Mouse (Mus musculus) MEL (cell line): Measurements from ENCODE around the gene Uxt. TPM values are rescaled to one million over a fixed set of nuclear protein-coding genes. Genes with fewer than 3 reads are reported as not detected.

Source experiments
- DNase-seq: peaks from one replicate; pipeline ENCODE4 v3.0.0; 2011; ENCODE audit warnings: low read depth, low spot score
- H3K27ac ChIP-seq: 2 replicates; pipeline ENCODE4 v1.5.1; 2012; ENCODE audit warnings: low read depth, mild to moderate bottlenecking, control low read depth, low read length, moderate library complexity; ENCODE audit not compliant: control insufficient read depth
- H3K27me3 ChIP-seq, 2 experiments: fragments of 150-350 bp in 1 of 2; sonication (generic) in 1 of 2; 2 replicates each; pipeline ENCODE4 v1.6.1; 2012; ENCODE audit warnings: low read length in 2 of 2, mild to moderate bottlenecking in 2 of 2, improper control_type of control experiment in 1 of 2, moderate library complexity in 1 of 2; ENCODE audit not compliant: insufficient read depth in 2 of 2, control insufficient read depth in 1 of 2
- H3K36me3 ChIP-seq, 2 experiments: 2 replicates each; pipeline ENCODE4 v1.6.1; 2012 to 2014; ENCODE audit warnings: low read length in 2 of 2, improper control_type of control experiment in 1 of 2, inconsistent platforms in 1 of 2, mild to moderate bottlenecking in 1 of 2; ENCODE audit not compliant: insufficient read depth in 2 of 2, control insufficient read depth in 1 of 2
- H3K4me1 ChIP-seq, 2 experiments: fragments of 150-350 bp in 1 of 2; sonication (generic) in 1 of 2; 2 replicates each; pipeline ENCODE4 v1.6.1; 2012; ENCODE audit warnings: low read length in 2 of 2, improper control_type of control experiment in 1 of 2, mild to moderate bottlenecking in 1 of 2; ENCODE audit not compliant: insufficient read depth in 2 of 2, control insufficient read depth in 1 of 2
- H3K4me3 ChIP-seq, 2 experiments: fragments of 150-350 bp in 1 of 2; sonication (generic) in 1 of 2; 2 replicates each; pipeline ENCODE4 v1.5.1; 2012; ENCODE audit warnings: low read depth in 2 of 2, low read length in 2 of 2, mild to moderate bottlenecking in 2 of 2, moderate library complexity in 2 of 2, control low read depth in 1 of 2, improper control_type of control experiment in 1 of 2; ENCODE audit not compliant: control insufficient read depth in 1 of 2, insufficient read depth in 1 of 2
- H3K79me2 ChIP-seq: 2 replicates; pipeline ENCODE4 v1.6.1; 2012; ENCODE audit warnings: mild to moderate bottlenecking, low read length, moderate library complexity; ENCODE audit not compliant: control insufficient read depth, poor library complexity, insufficient read depth
- H3K9ac ChIP-seq: 2 replicates; pipeline ENCODE4 v1.6.1; 2012; ENCODE audit warnings: low read depth, mild to moderate bottlenecking, control low read depth, low read length, moderate library complexity; ENCODE audit not compliant: control insufficient read depth, poor library complexity, severe bottlenecking
- H3K9me3 ChIP-seq: fragments of 150-350 bp; sonication (generic); replicated peaks from 2 replicates; pipeline ENCODE4 v1.6.1; 2012; ENCODE audit warnings: mild to moderate bottlenecking, low read length, improper control_type of control experiment, moderate library complexity; ENCODE audit not compliant: insufficient read depth
- BHLHE40 ChIP-seq: IDR thresholded peaks from 2 replicates; pipeline ENCODE4 v1.6.1; 2012; ENCODE audit warnings: low read depth, mild to moderate bottlenecking, inconsistent platforms, low read length, improper control_type of control experiment, borderline replicate concordance
- CHD1 ChIP-seq: IDR thresholded peaks from 2 replicates; pipeline ENCODE4 v1.6.1; 2012; ENCODE audit warnings: low read depth, mild to moderate bottlenecking, inconsistent platforms, low read length, improper control_type of control experiment
- CHD2 ChIP-seq: IDR thresholded peaks from 2 replicates; pipeline ENCODE4 v1.6.1; 2011; ENCODE audit warnings: low read length, improper control_type of control experiment
- ELF1 ChIP-seq: IDR thresholded peaks from 2 replicates; pipeline ENCODE4 v1.6.1; 2014; ENCODE audit warnings: low read depth, mild to moderate bottlenecking, inconsistent platforms, low read length, improper control_type of control experiment, moderate library complexity
- HCFC1 ChIP-seq: IDR thresholded peaks from 2 replicates; pipeline ENCODE4 v1.6.1; 2012; ENCODE audit warnings: low read depth, mild to moderate bottlenecking, inconsistent platforms, low read length, improper control_type of control experiment, moderate library complexity
- JUND ChIP-seq: IDR thresholded peaks from 2 replicates; pipeline ENCODE4 v1.6.1; 2011; ENCODE audit warnings: low read depth, mild to moderate bottlenecking, improper control_type of control experiment, low read length
- KAT2A ChIP-seq: conservative IDR thresholded peaks from 2 replicates; pipeline ENCODE4 v1.6.1; 2012; ENCODE audit warnings: low read depth, low read length, improper control_type of control experiment, inconsistent platforms
- MAX ChIP-seq: IDR thresholded peaks from 2 replicates; pipeline ENCODE4 v1.6.1; 2011; ENCODE audit warnings: low read length, improper control_type of control experiment
- MXI1 ChIP-seq: IDR thresholded peaks from 2 replicates; pipeline ENCODE4 v1.6.1; 2011; ENCODE audit warnings: mild to moderate bottlenecking, low read depth, low read length, improper control_type of control experiment
- MYB ChIP-seq: IDR thresholded peaks from 2 replicates; pipeline ENCODE4 v1.6.1; 2011; ENCODE audit warnings: mild to moderate bottlenecking, low read depth, low read length, improper control_type of control experiment
- MYC ChIP-seq: IDR thresholded peaks from 2 replicates; pipeline ENCODE4 v1.6.1; 2011; ENCODE audit warnings: low read depth, mild to moderate bottlenecking, low read length, improper control_type of control experiment, moderate library complexity
- NELFE ChIP-seq: IDR thresholded peaks from 2 replicates; pipeline ENCODE4 v1.6.1; 2011; ENCODE audit warnings: low read depth, low read length, improper control_type of control experiment
- POLR2A ChIP-seq, 2 experiments: IDR thresholded peaks; 2 replicates each; pipeline ENCODE4 v1.6.1; 2011 to 2012; ENCODE audit warnings: low read length in 2 of 2, mild to moderate bottlenecking in 2 of 2, control low read depth in 1 of 2, improper control_type of control experiment in 1 of 2, low read depth in 1 of 2, moderate library complexity in 1 of 2; ENCODE audit not compliant: control insufficient read depth in 1 of 2, insufficient read depth in 1 of 2, poor library complexity in 1 of 2
- POLR2AphosphoS2 ChIP-seq: IDR thresholded peaks from 2 replicates; pipeline ENCODE4 v1.6.1; 2011; ENCODE audit warnings: low read length, improper control_type of control experiment
- POLR2AphosphoS5 ChIP-seq: IDR thresholded peaks from 2 replicates; pipeline ENCODE4 v1.6.1; 2012; ENCODE audit warnings: low read depth, borderline replicate concordance, mild to moderate bottlenecking, inconsistent platforms, low read length, moderate library complexity, mixed read lengths
- RAD21 ChIP-seq: IDR thresholded peaks from 2 replicates; pipeline ENCODE4 v1.6.1; 2011; ENCODE audit warnings: mild to moderate bottlenecking, low read depth, low read length, improper control_type of control experiment
- SMC3 ChIP-seq: IDR thresholded peaks from 2 replicates; pipeline ENCODE4 v1.6.1; 2011; ENCODE audit warnings: low read depth, low read length, improper control_type of control experiment
- TAL1 ChIP-seq: IDR thresholded peaks from 2 replicates; pipeline ENCODE4 v1.6.1; 2012; ENCODE audit warnings: mild to moderate bottlenecking, inconsistent platforms, low read length, moderate library complexity, mixed read lengths
- TCF12 ChIP-seq: IDR thresholded peaks from 2 replicates; pipeline ENCODE4 v1.6.1; 2014; ENCODE audit warnings: low read depth, mild to moderate bottlenecking, inconsistent platforms, low read length, improper control_type of control experiment, moderate library complexity
- ZC3H11A ChIP-seq: IDR thresholded peaks from 2 replicates; pipeline ENCODE4 v1.6.1; 2012; ENCODE audit warnings: low read depth, mild to moderate bottlenecking, inconsistent platforms, low read length, improper control_type of control experiment
- ZMIZ1 ChIP-seq: IDR thresholded peaks from 2 replicates; pipeline ENCODE4 v1.6.1; 2012; ENCODE audit warnings: low read depth, mild to moderate bottlenecking, inconsistent platforms, low read length, improper control_type of control experiment, moderate library complexity
- polyA plus RNA-seq, 2 experiments: library from polyadenylated mRNA; stranded (reverse) in 1 of 2; unstranded in 1 of 2; fragments of >175 nt in 1 of 2; fragments of >200 nt in 1 of 2; gene quantifications; 2 replicates each; pipeline versions ENCODE4 v1.2.1 to v1.2.4; 2012; ENCODE audit warnings: low replicate concordance in 2 of 2, low read depth in 1 of 2; ENCODE audit not compliant: insufficient read length in 2 of 2, insufficient read depth in 1 of 2, missing spikeins in 1 of 2
- total RNA-seq: library from RNA; depleted of rRNA; stranded (reverse); fragments of 300-350 nt; gene quantifications from 2 replicates; pipeline ENCODE4 v1.2.3, GENCODE M21; 2012

Uxt gene
- total and polyA plus RNA-seq, 3 experiments, result 62.3 to 88.8 TPM; not detected in 1

DNA sequence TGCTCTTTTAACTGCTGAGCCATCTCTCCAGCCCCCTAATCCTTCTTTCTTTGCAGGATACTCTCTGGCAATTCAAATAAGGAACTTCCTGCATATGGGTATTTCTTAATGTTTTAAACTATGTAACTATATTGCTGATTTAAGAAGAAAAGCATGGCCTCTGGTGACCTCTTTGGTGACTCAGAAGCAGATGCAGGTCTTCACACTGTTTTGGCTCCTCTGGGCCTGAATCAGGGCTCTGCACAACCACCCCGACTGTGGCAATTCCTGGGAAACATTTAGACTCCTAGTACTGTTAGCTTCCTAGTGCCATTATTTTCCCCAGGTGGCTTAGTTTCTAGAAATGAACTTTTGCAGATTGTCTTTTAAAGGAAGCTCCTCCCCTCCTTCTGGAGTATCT, 38.3 kb downstream of the Uxt start:
- no peak for DNase-seq
- Histone ChIP-seq H3K9ac (no peak overlapping the region), H3K27ac (no peak overlapping the region), H3K36me3 (no peaks in the 10 kb centered on the region), H3K79me2 (no peaks in the 10 kb centered on the region), H3K27me3 (peaks cover 13 to 16% of the 10 kb centered on the region in 2 experiments), H3K4me1 (no peaks in the 10 kb centered on the region), H3K9me3 (no peaks in the 10 kb centered on the region), H3K4me3 (no peak overlapping the region)
- TF ChIP-seq CHD2, result no peak
- no peak for TF ChIP-seq RAD21
- TF ChIP-seq CHD1, result no peak
- TF ChIP-seq POLR2AphosphoS2, result no peak
- TF ChIP-seq KAT2A, result no peak
- no peak for TF ChIP-seq ELF1
- no peak for TF ChIP-seq ZMIZ1
- no peak for TF ChIP-seq MAX
- TF ChIP-seq JUND, result no peak
- no peak for TF ChIP-seq POLR2AphosphoS5
- no peak for TF ChIP-seq MYC
- TF ChIP-seq TCF12, result no peak
- TF ChIP-seq ZC3H11A, result no peak

DNA sequence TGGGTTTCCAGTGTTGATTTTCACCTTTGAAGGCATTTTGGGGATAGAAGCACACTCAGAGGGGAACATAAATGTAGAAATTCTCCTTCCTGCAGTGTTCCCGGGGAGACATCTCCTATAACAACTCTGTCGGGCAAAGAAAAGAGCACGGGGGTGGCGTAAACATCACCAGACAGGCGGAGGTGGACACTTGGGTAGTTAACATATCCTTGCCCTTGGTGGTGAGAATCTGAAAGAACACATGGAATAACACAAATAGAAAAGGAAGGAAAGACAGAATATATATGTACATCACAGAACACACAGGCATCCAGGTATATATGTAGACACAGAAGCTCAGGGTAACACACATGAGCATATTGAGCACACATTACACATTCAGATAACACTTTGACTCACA, 40.5 kb downstream of the Uxt start:
- Histone ChIP-seq H3K27ac (no peak overlapping the region), H3K36me3 (no peaks in the 10 kb centered on the region), H3K4me3 (no peak overlapping the region), H3K9me3 (no peaks in the 10 kb centered on the region), H3K4me1 (no peaks in the 10 kb centered on the region), H3K79me2 (no peaks in the 10 kb centered on the region), H3K27me3 (peaks cover 16 to 24% of the 10 kb centered on the region in 2 experiments), H3K9ac (no peak overlapping the region)
- DNase-seq, result no peak
- no peak for TF ChIP-seq ZC3H11A
- no peak for TF ChIP-seq POLR2A (IDR thresholded peaks at IDR 0.05; ENCODE audit: control insufficient read depth in 1 of 2, insufficient read depth in 1 of 2, low read depth in 1 of 2, low read length in 2 of 2, poor library complexity in 1 of 2)
- TF ChIP-seq SMC3, result no peak
- no peak for TF ChIP-seq KAT2A
- no peak for TF ChIP-seq CHD1
- TF ChIP-seq NELFE, result no peak
- TF ChIP-seq ZMIZ1, result no peak
- no peak for TF ChIP-seq MXI1
- no peak for TF ChIP-seq MYB
- no peak for TF ChIP-seq TAL1
- no peak for TF ChIP-seq HCFC1
- TF ChIP-seq POLR2AphosphoS5, result no peak
- TF ChIP-seq MAX, result no peak; the same call in 1 of the 2 replicates
- TF ChIP-seq BHLHE40, result no peak
- no peak for TF ChIP-seq JUND
